Mouse (Mus musculus) left cerebral cortex, adult 2 months (tissue): ENCODE measurements around the gene Gdi1. TPM values are rescaled to one million over a fixed set of nuclear protein-coding genes. Genes with fewer than 3 reads are reported as not detected.
A peak's percentile ranks its signal among the peaks of the same experiment; 100 is the strongest.
"Not testable (repeated sequence)": the region's sequence is repeated elsewhere in the genome, so short reads cannot be mapped to it uniquely, and the experiment has no call there.

ENCODE experiments used
- DNase-seq, 2 experiments: peaks; one replicate each; pipeline ENCODE4 v3.0.0; 2021 to 2022; ENCODE audit warnings: low spot score in 2 of 2, mixed read lengths in 1 of 2; ENCODE audit errors: extremely low spot score in 1 of 2
- H3K27ac ChIP-seq: fragments of 200-600 bp; 2 replicates; pipeline ENCODE4 v1.8.1; 2022
- H3K4me3 ChIP-seq: fragments of 200-600 bp; 2 replicates; pipeline ENCODE4 v1.8.1; 2022
- CTCF ChIP-seq: fragments of 200-600 bp; IDR thresholded peaks from 2 replicates; pipeline ENCODE4 v1.8.1; 2022; ENCODE audit warnings: antibody characterized with exemption, mild to moderate bottlenecking, moderate library complexity
- intact Hi-C: fragments of 180-260 bp; cut with DNase I; formaldehyde crosslinking; loops from one replicate; pipeline ENCODE4 v1.15.1; 2025
- microRNA-seq, 2 experiments: library from miRNA; unstranded; fragments of <30 nt; microRNA quantifications; one replicate each; pipeline ENCODE4 v1.2.0; 2021
- total RNA-seq, 2 experiments: library from RNA; stranded (reverse); gene quantifications; 2 replicates each; pipeline ENCODE4 v1.2.3; 2021

Gene Gdi1
- total RNA-seq, 2 experiments from 2014 or later, result 596 to 607 TPM

GRCm38 (mm10) chrX:74352645-74353466, 48.1 kb downstream of the Gdi1 start:
- Histone ChIP-seq H3K4me3 (peak overlapping the region; percentile 45), H3K27ac (peak overlapping the region; percentile 56)
- intact Hi-C loops, result no loop called here
- TF ChIP-seq CTCF, result no peak
- DNase-seq, result no peak

DNA sequence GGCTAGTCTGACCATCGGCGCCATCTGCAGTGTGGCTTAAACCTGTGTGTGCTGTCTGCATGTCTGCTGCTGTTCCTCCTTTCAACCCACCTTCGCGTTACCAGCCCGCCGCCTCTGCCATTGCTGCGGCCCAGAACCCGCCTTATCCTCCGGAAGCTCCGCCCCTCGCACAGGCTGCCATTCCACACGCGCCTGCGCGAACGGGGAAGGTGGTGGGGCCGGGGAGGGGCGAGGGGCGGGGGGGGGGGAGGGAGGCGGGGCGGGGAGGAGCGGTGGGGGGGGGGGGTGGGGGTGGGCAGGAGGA, 48.6 kb downstream of the Gdi1 start, which contains the start of gene Lage3:
Gene Lage3 (minus strand): TSS at position 152 of the 304 bp plus-strand sequence.
- peak within 1 kb of the TSS; percentile 56 for H3K27ac ChIP-seq
- intact Hi-C loops, result no loop called here
- TF ChIP-seq CTCF, result no peak
- peak within 1 kb of the TSS; percentile 45 for H3K4me3 ChIP-seq
- peak; percentile 77 to 79 for DNase-seq

GRCm38 (mm10) chrX:74357069-74357468, 52.3 kb downstream of the Gdi1 start:
- H3K27ac ChIP-seq, DNase-seq, intact Hi-C loops, H3K4me3 ChIP-seq: not testable (repeated sequence)

DNA sequence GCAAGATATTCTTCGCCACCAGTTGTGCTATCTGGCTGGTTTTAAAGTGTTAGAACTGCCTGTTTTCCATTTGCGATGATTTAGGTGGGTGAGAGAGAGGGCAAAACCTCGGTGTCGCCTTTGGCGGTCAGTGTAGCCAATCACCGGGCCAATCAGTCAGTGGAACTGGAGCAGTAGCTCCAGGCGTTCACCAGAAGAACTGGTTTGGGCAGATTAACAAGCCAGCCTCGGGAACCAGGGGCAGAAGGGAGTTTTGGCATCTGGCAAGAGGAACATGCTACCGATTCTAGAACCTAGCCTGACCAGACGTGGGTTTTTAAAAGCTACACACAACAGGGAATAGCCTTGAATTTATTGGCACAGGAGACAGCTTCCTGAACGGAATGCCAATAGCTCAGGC, 54.4 kb downstream of the Gdi1 start:
- no peak for DNase-seq
- TF ChIP-seq CTCF, result no peak
- H3K27ac ChIP-seq, result no peak overlapping the region
- no peak overlapping the region for H3K4me3 ChIP-seq
- intact Hi-C loops, result no loop called here

Small RNA genes within 50 kb of the gene (microRNA-seq; reads per million reads assigned to microRNA genes)
- 0 reads per million in 2 experiments for gene Mir7091
- 0 reads per million in 2 experiments for gene Mir7092

Other genes with a start within 250 kb of the Gdi1 start
- gene Opn1mw, start 177.5 kb upstream of the Gdi1 start, total RNA-seq, result 1 to 10 TPM in 1 of 2 experiments, under 1 TPM in 1; 0.66 to 1.6 TPM
- 10 to 100 TPM; 85.0 to 89.3 TPM for gene Mecp2, start 169.6 kb upstream of the Gdi1 start, total RNA-seq
- not detected for gene Tex28, start 137.2 kb upstream of the Gdi1 start, total RNA-seq
- gene Tktl1, start 127.7 kb upstream of the Gdi1 start, total RNA-seq, result not detected
- gene Flna, start 55.2 kb upstream of the Gdi1 start, total RNA-seq, result 10 to 100 TPM; 66.7 to 68.9 TPM
- 10 to 100 TPM; 36.0 to 37.7 TPM for gene Emd, start 50.3 kb upstream of the Gdi1 start, total RNA-seq
- gene Rpl10, start 34.2 kb upstream of the Gdi1 start, total RNA-seq, result 100 to 1,000 TPM; 151 to 163 TPM
- gene Taz, start 23.1 kb upstream of the Gdi1 start, total RNA-seq, result 10 to 100 TPM; 60.9 to 64.9 TPM
- 1 to 10 TPM; 2.2 to 2.9 TPM for gene Dnase1l1, start 22.7 kb upstream of the Gdi1 start, total RNA-seq
- 100 to 1,000 TPM; 320 to 341 TPM for gene Atp6ap1, start 7.9 kb upstream of the Gdi1 start, total RNA-seq
- 10 to 100 TPM; 25.7 to 31.7 TPM for gene Fam50a, start 8.0 kb downstream of the Gdi1 start, total RNA-seq
- gene Plxna3, start 24.1 kb downstream of the Gdi1 start, total RNA-seq, result 10 to 100 TPM; 27.1 to 30.2 TPM
- 10 to 100 TPM; 22.3 to 23.5 TPM for gene Lage3, start 48.6 kb downstream of the Gdi1 start, total RNA-seq
- gene Ubl4a, start 68.2 kb downstream of the Gdi1 start, total RNA-seq, result 10 to 100 TPM; 65.7 to 71.5 TPM
- 1 to 10 TPM; 3.1 to 3.9 TPM for gene Slc10a3, start 68.4 kb downstream of the Gdi1 start, total RNA-seq
- 10 to 100 TPM; 15.7 to 20.9 TPM for gene Fam3a, start 88.3 kb downstream of the Gdi1 start, total RNA-seq
- gene Ikbkg, start 88.3 kb downstream of the Gdi1 start, total RNA-seq, result 10 to 100 TPM; 44.8 to 47.6 TPM
- gene G6pdx, start 124.2 kb downstream of the Gdi1 start, total RNA-seq, result 10 to 100 TPM; 28.2 to 28.4 TPM
- gene Gm6880, start 176.4 kb downstream of the Gdi1 start, total RNA-seq, result not detected